Mouse (Mus musculus) liver (tissue): ENCODE data around the gene Cct5.
A peak's percentile ranks its signal among the peaks of the same experiment; 100 is the strongest.
"Not testable (repeated sequence)": the region's sequence is repeated elsewhere in the genome, so short reads cannot be mapped to it uniquely, and the experiment has no call there.

ENCODE experiments used
- DNase-seq: peaks from one replicate; pipeline ENCODE4 v3.0.0-alpha.2; 2020; ENCODE audit warnings: mixed read lengths

Cct5 gene

DNA sequence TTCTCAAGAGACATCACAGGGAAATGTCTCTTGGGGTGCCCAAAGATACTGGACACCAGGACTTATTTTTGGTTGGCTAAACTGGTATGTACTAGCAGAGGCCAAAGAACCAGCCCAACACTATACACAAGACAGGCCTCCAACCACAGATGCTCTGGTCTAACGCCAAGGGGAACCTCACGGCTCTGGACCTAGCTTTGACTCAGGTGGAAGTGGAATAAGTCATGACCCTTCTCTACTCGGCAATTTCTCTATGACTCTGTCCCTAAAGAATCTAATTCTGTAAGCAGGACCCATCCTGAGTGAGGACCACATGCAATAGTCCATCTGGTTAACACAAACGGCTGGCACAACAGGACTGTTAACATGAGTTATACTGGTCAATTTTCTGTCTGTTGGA, 1.8 kb downstream of the Cct5 start:
- no peak for DNase-seq

DNA sequence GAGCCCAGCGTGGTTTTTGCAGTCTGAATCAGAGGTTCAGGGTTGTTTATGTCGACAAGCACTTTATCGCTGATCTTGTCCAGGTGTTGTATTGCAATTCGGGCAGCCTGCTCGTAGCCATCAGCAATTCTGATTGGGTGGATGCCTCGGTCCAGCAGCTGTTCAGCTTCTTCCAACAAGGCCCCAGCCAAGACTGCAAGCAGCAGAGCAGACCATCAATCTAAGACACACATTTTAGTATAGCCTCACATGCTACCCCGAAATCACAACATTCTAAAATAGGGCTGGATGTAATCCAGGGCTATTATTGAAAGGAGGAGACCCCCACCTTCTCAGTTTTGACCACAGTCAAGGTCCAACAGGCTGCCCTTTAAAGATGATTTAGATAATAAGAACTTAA, 6.0 kb downstream of the Cct5 start:
- DNase-seq: no peak

GRCm38 (mm10) chr15:31594260-31594659, 7.3 kb downstream of the Cct5 start:
- no peak for DNase-seq

- no peak for DNase-seq
Observed at GRCm38 (mm10) chr15:31592531-31592930, 9.1 kb downstream of the Cct5 start.

- DNase-seq: no peak
Observed at GRCm38 (mm10) chr15:31590176-31590575, 11.4 kb downstream of the Cct5 start.

GRCm38 (mm10) chr15:31588989-31589640, 12.5 kb downstream of the Cct5 start:
- no peak for DNase-seq

- no peak for DNase-seq
Observed at GRCm38 (mm10) chr15:31587789-31588188, 13.8 kb downstream of the Cct5 start.

- peak; percentile 89 for DNase-seq
Observed at GRCm38 (mm10) chr15:31586519-31586918, 15.1 kb downstream of the Cct5 start.

DNA sequence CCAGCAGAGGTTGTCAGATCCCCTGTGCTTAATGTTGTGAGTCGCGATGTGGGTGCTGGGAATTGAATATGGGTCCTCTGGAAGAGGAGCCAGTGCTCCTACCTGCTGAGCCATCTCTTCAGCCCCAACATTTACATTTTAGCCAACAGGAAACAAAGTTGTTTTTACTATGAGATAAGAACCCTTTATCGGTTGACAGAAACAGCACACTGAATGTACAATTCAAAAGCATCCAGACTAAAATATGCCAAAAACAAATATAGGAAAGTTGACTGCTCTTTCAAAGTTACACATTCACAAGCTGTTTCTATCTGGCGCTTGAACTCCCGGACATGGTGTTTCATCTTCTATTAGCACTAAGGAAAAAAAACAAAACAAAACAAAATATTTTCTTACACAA, 15.5 kb downstream of the Cct5 start:
- DNase-seq: no peak

DNA sequence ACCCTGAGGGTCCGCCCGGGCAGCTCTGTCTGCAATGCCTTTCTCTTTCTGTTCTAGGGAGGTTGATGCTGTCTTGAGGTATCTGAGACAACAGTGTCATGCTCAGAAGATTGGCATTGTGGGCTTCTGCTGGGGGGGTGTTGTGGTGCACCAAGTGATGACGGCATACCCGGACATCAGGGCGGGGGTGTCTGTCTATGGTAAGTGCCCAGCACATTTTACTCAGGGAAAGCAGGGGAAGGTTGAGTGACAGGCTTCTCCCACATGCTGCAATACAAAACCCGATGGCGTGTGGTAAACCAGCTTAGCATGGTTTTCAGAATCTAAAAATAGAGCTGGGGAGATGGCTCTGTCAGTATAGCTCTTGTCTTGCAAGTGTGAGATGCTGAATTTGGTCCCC, 16.4 kb downstream of the Cct5 start:
- DNase-seq: no peak

- no peak for DNase-seq
Observed at GRCm38 (mm10) chr15:31583304-31584085, 18.1 kb downstream of the Cct5 start.

DNA sequence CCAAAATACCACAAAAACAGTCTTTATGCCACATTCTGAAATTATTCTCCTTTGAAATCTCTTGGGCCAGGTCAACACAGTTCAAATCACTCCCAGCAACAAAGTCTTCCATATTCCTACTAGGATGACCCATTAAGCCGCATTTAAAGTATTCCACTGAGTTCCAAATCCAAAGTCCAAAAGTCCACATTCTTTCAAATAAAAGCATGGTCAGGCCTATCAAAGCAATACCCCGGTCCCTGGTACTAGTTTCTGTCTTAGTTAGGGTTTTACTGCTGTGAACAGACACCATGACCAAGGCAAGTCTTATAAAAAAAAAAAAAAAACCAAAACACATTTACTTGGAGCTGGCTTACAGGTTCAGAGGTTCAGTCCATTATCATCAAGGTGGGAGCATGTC, 20.5 kb downstream of the Cct5 start:
- not testable (repeated sequence) for DNase-seq

DNA sequence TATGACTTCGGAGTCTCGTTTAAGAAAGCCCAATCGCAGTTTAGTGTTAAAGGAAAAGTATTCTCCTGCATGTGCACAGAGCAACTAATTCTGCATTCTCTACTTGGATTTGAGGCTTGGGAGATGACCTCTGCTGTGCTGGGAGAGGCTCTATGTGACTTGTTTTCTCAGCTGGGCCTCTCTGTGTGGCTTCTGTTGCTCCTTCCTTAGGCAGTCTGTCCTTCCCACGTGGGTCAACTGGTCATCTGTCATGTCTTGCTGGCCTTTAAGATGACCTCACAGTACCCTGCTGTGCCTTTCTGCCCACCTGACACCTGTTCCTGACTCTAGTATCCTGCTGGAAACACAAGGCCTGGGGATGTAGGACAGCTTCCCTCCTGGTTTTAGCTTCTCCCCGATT, 25.5 kb downstream of the Cct5 start:
- DNase-seq: no peak

- no peak for DNase-seq
Observed at GRCm38 (mm10) chr15:31573692-31574091, 27.9 kb downstream of the Cct5 start.

DNA sequence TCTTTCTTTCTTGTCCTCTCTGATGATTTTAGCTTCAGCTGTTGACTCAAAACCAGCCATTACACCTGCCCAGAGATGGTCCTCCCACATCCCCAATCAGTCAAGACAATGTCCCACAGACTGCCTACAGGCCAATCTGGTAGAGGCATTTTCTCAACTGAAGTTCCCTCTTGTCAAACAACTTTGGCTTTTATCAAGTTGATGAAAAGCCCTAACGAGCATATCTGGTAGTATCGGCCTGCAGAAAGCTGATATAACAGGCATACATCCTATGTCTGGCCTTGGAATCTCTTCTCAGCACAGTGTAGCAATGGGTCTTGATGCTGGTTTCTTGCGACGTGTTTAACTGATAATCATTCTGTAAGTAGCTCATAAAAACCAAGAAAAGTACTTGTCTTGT, 28.3 kb downstream of the Cct5 start:
- DNase-seq: no peak

DNA sequence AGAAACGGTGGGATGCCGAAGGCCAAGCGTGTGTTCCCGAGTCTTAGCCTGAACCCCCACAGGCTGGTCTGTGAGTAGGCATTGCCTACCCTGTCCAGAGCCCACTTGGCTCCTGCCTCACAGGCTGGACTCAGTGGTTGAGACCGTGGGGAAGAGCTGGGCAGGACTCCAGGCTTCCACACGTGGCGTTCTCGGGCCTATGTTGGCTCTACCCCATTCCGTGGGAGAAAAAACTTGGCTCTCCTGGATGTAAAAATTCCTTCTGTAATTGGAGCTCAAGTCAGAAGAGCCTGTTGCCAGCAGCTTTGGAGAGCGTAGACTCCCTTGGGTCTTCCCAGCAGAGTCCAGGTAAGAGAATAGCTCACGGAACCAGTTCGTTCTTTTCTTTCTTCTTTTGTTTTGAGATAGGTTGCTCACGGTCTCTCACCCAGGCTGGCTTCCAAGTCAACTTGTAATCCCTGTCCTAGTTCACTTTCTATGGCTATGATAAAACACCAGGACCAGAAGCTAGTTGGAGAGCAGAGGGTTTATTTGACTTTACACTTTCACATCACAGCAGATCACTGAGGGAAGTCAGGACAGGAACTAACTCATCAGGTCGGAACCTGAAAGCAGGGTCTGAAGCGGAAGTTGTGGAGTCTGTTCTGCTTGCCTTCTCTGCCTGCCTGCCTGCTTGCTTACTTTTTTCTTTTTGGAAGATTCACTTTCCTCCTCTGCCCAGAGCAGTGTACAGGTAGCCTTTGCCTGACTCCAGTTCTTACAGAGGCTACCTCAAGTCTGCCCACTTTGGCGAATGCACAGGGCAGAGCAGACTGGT, 29.5 kb downstream of the Cct5 start:
- no peak for DNase-seq

DNA sequence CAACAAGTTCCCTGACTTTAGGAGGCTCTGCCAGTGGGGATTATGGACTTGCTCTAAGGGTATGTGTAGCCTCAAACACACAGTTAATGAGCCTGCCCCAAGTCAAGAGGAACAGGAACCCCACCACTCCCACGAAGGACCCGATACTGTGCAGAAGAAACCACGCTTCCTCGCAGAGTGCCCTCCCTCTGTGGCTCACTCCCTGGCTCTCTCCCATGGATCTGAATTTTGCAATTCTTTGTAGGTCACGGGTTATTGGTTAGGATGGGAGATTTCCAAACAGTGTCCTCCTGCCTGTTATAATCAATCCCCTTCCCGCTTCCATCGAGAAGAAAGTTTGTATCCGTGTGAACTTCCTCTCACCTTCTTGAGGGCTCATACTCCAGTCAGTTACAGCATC, 30.6 kb downstream of the Cct5 start:
- no peak for DNase-seq

DNA sequence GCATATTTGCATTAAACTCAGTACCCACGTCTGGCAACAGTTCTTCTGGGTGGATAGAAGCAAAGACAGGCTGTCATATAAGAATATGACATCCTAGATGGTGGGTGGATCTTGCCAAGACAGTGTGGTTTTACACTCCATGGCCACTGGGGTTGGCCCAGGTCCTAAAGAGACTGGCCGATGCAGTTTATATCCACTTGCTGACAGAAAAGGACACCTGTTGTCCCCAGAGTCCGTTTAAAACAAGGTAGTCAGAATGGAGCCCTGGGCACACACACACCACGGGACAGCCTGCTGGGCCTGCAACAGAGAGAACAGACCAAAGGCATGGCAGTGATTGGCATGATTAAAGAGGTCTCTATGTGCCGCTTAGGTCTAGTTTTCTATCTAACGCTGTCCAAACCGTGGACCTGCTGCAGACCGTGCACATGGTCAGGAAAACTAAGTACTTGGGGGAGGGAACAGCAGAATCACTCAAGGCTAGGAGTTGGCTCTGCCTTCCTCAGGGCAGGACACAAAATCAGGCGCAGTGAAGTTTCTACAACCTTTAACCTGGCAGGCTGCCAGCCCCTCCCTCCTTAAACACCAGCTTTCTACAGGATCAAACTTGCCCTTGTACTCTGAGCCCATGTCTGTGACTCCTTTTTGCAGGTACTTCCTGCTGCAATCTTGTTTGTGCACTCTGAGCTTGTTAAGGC, 32.1 kb downstream of the Cct5 start:
- peak; percentile 21 for DNase-seq

- DNase-seq: peak; percentile 54
Observed at GRCm38 (mm10) chr15:31568581-31568996, 33.0 kb downstream of the Cct5 start.

- peak; percentile 41 for DNase-seq
Observed at GRCm38 (mm10) chr15:31567431-31567830, 34.2 kb downstream of the Cct5 start.

- no peak for DNase-seq
Observed at GRCm38 (mm10) chr15:31565786-31566185, 35.8 kb downstream of the Cct5 start.

DNA sequence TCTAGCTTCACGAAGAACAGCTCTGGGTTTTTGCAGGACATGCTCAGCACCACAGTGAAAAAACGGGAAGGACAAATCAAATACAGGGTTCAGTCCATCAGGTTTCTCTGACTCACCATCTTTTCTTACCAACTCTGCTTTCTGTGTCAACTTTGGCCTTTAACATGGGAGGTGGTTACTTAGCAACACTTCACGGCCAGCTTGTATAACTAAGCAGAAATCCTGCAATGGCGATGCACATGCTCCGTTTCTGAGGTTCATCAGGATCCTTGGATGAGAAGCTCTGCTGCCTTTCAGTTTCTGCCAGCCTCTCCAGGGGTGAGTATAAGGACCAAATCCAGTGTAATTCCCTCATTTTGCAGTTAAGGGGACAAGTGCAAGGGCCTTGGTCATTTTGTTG, 36.4 kb downstream of the Cct5 start, which contains the start of gene Cmbl:
Gene Cmbl, plus strand, starts transcription at position 206 of the 400 bp plus-strand sequence.
- no peak for DNase-seq
